Mouse (Mus musculus): Measurements from ENCODE around the gene Zfhx3. TPM values are rescaled to one million over a fixed set of nuclear protein-coding genes. Genes with fewer than 3 reads are reported as not detected.

Gene Zfhx3
- polyA plus RNA-seq, 1 experiment from 2014 or later, result 13.9 TPM

DNA sequence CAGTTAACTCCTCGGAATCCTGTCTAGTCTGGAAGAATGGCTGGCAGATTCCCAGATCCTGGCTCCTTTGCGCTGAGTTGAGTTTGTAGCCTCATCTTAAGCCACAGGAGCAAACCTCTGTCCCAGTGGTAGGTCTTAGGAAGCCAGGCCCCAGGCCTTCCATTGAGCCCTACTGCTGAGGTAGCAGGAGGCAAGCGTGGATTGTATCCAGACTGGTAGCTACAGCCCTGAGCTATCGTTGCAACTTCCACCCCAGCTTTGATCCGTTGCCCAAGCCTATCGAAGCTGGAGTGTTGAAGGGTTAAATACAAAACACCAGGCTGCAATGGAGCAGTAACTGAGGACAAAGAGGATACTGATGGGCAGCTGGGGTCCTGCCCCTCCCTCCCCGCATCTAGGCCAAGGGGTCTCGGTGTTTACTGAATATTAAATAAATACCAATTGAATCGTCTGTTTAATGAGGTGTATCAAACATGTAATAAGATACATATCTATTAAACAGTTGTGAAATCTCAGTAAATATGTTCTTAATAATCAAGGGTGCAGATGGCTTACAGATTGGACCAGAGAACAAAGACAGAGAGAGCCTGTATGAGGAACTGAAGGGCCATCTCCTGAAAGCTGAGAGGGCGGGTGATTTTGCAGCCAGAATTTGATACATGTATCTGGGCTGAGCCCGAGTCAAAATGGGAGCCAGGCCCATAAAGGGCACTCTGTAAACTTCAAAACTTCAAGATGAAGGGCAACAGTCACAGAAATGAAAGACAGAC is 611.5 kb downstream of the Zfhx3 start:
- Histone ChIP-seq H3K4me2 (replicated peaks) (no peak overlapping the region), H3K36me3 (no peaks in the 10 kb centered on the region), H3K9me3 (replicated peaks) (no peaks in the 10 kb centered on the region), H3K27me3 (no peaks in the 10 kb centered on the region), H3K4me1 (peaks cover 27% of the 10 kb centered on the region), H3K4me3 (replicated peaks) (no peak overlapping the region), H3K9ac (no peak overlapping the region), H3K27ac (replicated peaks) (no peak overlapping the region)
- WGBS, result 40% methylated on average over 11 of the region's 11 CpGs
- no peak for ATAC-seq (ENCODE audit: insufficient number of reproducible peaks, low FRiP score, low TSS enrichment, low read depth)

DNA sequence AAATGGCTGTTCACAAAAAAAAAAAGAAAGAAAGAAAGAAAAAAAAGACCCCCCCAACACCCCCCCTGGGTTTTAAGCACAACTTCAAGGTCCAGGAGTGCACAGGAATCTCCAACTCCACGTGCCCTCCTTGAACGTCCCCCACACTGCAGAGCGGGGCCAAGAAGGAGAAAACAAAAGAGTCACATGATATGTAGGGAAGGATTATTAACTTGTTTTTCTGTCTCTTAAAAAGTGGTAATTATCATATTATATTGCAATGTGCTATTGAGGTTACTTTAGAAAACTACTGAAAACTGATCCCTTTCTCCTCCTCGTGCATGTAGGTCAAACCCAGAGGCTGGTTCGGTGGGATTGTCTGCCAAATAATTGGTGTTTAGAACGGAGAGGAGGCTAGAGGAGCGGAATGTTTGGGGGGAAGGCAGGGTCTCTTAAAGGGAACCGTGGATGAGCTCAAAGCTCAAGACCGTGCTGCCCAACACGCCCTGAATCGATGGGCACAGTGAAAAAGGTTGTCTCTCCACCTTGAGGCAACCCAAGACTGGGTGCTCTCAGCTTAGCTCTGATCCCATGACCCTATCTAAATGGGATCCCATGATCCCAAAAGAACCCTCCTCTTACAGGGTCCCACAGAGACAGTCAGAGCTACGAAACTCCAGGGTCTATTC is 612.3 kb downstream of the Zfhx3 start:
- no peak overlapping the region for H3K27ac ChIP-seq (replicated peaks)
- H3K4me1 ChIP-seq, result peaks cover 27% of the 10 kb centered on the region
- H3K9me3 ChIP-seq (replicated peaks), result no peaks in the 10 kb centered on the region
- no peak for ATAC-seq (ENCODE audit: insufficient number of reproducible peaks, low FRiP score, low TSS enrichment, low read depth)
- H3K27me3 ChIP-seq, result no peaks in the 10 kb centered on the region
- H3K36me3 ChIP-seq, result no peaks in the 10 kb centered on the region
- no peak overlapping the region for H3K4me3 ChIP-seq (replicated peaks)
- no peak overlapping the region for H3K9ac ChIP-seq
- no peak overlapping the region for H3K4me2 ChIP-seq (replicated peaks)
- WGBS, result 40% methylated on average over 12 of the region's 12 CpGs

DNA sequence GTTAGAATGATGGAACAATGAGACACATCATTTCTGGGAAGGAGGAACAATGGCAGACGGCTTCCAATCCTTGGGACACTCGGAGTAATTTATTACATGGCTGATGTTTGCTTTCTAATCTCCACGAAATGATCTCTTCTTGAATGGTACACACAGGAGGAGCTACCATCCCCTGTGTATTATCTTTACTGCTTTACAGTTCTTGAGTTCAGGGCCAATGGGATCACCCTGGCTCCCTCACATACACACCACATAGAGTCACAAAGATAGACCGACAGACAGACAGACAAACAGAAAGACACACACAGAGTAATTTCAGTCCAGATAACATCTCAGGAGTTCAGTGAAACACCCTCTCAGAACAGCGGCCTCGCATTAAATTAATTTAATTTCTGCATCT is 621.0 kb downstream of the Zfhx3 start:
- Histone ChIP-seq H3K4me3 (replicated peaks) (no peak overlapping the region), H3K27me3 (no peaks in the 10 kb centered on the region), H3K4me2 (replicated peaks) (no peak overlapping the region), H3K36me3 (no peaks in the 10 kb centered on the region), H3K27ac (replicated peaks) (no peak overlapping the region), H3K4me1 (no peaks in the 10 kb centered on the region), H3K9me3 (replicated peaks) (no peaks in the 10 kb centered on the region), H3K9ac (no peak overlapping the region)
- ATAC-seq (ENCODE audit: insufficient number of reproducible peaks, low FRiP score, low TSS enrichment, low read depth), result no peak
- WGBS, result 85% methylated on average over 6 of the region's 6 CpGs

DNA sequence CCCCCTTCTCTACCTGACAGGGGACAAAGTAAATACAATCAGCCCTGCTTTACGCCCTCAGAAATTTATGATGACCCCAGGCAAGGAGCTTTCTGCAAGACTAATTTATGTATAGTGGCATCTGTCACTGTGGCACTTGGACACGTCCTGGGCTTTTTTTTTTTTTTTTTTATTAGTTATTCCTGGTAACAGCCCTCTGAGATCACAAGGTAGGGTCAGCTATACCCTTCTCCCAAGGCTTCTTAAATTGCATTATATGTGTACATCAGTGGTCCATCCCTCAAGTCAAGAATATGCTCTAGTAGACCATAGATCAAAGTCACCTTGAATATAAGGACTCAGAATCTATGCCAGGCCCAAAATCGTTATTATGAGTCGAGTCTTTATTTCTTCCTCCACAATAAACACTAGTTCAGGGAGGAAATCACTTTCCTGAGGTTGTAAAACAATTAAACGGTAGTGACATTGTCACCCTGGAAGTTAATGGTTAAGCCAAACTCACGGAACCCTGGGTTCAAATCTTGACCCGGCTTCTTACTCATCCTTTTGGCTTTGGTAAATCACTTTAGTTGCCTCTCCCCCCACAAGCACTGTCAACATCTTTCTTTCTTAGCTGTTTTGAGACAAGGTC is 621.6 kb downstream of the Zfhx3 start:
- Histone ChIP-seq H3K36me3 (no peaks in the 10 kb centered on the region), H3K27me3 (no peaks in the 10 kb centered on the region), H3K4me1 (no peaks in the 10 kb centered on the region), H3K4me2 (replicated peaks) (no peak overlapping the region), H3K9me3 (replicated peaks) (no peaks in the 10 kb centered on the region), H3K27ac (replicated peaks) (no peak overlapping the region), H3K9ac (no peak overlapping the region), H3K4me3 (replicated peaks) (no peak overlapping the region)
- no peak for ATAC-seq (ENCODE audit: insufficient number of reproducible peaks, low FRiP score, low TSS enrichment, low read depth)
- 85% methylated on average over 7 of the region's 7 CpGs for WGBS

DNA sequence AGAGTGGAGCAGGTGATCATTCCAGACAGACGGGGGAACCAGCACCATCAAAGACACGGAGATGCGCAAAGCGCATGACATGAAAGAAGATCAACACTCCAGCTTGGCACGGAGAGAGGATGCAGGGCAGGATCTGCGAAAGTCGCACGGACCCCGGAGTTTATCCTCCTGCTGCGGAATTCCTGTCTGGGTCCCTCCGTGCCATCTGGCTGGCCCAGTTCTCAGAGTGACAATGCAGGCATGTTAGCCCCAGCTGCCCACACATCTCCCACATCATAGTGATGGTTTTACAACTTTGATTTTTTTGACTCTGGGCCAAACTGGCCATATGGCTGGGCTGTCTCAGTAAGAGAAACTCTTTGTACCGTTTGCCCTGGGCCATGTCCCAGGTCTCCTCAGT is 623.6 kb downstream of the Zfhx3 start:
- Histone ChIP-seq H3K27ac (replicated peaks) (no peak overlapping the region), H3K9me3 (replicated peaks) (no peaks in the 10 kb centered on the region), H3K36me3 (no peaks in the 10 kb centered on the region), H3K9ac (no peak overlapping the region), H3K4me3 (replicated peaks) (no peak overlapping the region), H3K27me3 (no peaks in the 10 kb centered on the region), H3K4me1 (no peaks in the 10 kb centered on the region), H3K4me2 (replicated peaks) (no peak overlapping the region)
- 66% methylated on average over 12 of the region's 12 CpGs for WGBS
- ATAC-seq (ENCODE audit: insufficient number of reproducible peaks, low FRiP score, low TSS enrichment, low read depth), result no peak

DNA sequence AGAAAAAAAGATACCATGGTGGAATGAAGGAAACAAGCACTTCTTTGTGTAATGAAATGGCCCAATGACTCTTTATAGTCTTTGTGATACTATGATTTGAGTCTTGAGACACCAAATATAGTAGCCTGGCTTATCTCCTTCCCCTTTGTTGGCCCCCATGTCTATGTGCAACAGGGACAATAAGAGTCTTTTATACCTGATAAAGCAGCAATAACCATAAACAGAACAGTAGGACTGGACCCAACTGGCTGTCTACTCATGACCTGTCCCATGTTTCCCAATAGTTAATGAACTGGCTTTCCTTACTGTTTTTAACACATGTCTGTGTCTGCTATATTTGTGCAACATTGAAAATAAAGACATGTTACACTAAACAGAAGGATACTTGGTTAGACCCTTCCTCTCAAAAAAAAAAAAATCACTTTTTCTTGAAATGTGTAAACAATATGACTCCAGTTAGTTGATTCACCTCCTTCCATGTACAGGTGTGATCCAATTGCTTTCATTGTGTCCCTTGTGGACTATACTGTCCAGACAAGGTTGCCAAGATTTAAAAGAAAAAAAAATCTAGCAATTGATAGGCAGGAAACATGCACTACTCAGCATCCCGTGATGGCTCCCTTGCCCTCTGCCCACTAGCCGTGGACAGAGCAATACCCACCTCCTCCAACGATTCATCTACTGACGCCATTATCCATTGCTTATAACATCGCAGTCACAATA is 631.0 kb downstream of the Zfhx3 start:
- peaks cover 10% of the 10 kb centered on the region; the same call in 1 of the 2 replicates for H3K4me1 ChIP-seq
- H3K4me2 ChIP-seq (replicated peaks), result no peak overlapping the region
- H3K27me3 ChIP-seq, result peaks cover 3% of the 10 kb centered on the region; the same call in 1 of the 2 replicates
- no peak overlapping the region for H3K9ac ChIP-seq
- no peaks in the 10 kb centered on the region for H3K9me3 ChIP-seq (replicated peaks)
- H3K27ac ChIP-seq (replicated peaks), result no peak overlapping the region
- ATAC-seq (ENCODE audit: insufficient number of reproducible peaks, low FRiP score, low TSS enrichment, low read depth), result no peak
- H3K4me3 ChIP-seq (replicated peaks), result no peak overlapping the region
- H3K36me3 ChIP-seq, result no peaks in the 10 kb centered on the region
- WGBS, result 90% methylated on average over 5 of the region's 5 CpGs

DNA sequence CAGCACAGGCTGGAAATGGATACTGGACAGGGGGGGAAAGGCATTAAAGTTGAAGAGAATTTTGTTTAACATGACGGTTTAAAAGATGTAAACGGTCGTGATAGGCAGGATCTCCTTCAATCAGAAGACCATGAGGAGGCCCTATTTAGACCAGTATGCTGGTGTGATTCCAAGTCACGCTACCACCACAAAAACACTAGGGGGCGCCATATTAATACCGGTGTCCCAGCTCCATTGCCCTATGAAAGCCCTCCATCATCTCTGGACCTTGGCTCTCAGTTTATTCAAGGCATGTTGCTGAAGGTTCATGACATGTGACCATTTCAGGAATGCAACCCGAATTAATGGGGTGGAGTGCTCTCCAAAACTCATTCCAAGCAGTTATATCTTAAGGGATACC is 631.7 kb downstream of the Zfhx3 start:
- no peak overlapping the region for H3K9ac ChIP-seq
- peaks cover 16% of the 10 kb centered on the region for H3K4me1 ChIP-seq
- ATAC-seq (ENCODE audit: insufficient number of reproducible peaks, low FRiP score, low TSS enrichment, low read depth), result no peak
- no peaks in the 10 kb centered on the region for H3K9me3 ChIP-seq (replicated peaks)
- H3K27ac ChIP-seq (replicated peaks), result no peak overlapping the region
- WGBS, result 38% methylated on average over 7 of the region's 7 CpGs
- peaks cover 3% of the 10 kb centered on the region; the same call in 1 of the 2 replicates for H3K27me3 ChIP-seq
- H3K4me3 ChIP-seq (replicated peaks), result no peak overlapping the region
- no peak overlapping the region for H3K4me2 ChIP-seq (replicated peaks)
- no peaks in the 10 kb centered on the region for H3K36me3 ChIP-seq

DNA sequence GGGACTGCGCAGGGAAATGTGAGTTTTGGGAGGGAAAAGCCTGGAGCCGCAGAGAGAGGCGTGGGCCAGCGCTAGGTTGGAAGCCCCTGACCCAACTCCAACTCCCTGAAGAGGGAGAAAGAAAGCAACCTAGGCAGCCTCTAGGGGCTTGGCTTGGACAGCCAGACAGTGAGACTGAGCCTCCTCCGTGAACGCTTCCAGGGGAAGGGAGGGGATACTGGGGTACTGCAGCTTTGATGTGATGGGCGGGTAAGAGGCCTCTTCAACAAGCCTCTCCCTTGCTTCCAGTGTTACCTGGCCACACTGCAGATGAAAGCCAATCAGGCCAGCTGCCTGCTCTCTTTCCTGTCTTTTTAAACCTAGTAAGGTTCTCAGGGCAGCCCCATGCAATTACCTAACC is 635.1 kb downstream of the Zfhx3 start:
- ATAC-seq (ENCODE audit: insufficient number of reproducible peaks, low FRiP score, low TSS enrichment, low read depth), result no peak

DNA sequence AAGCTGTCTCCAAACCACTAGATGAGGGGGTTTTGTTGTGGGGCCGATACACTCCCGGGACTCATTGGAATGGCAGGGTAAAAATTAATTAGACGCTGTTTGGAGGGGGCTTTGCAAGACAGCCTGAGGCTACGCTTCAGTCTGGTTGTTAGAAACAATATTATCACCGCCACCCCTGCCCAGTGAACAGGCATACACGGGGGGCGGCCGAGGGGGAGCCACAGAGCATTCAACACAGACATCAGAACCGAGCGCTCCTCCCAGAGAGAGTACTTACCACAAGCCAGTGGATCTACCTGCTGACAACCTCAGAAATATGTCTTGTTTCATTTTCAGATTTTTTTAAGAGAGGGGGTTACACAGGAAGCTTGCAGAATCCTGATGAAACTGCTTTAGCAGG is 635.9 kb downstream of the Zfhx3 start:
- Histone ChIP-seq H3K9me3 (replicated peaks) (no peaks in the 10 kb centered on the region), H3K36me3 (no peaks in the 10 kb centered on the region), H3K27ac (replicated peaks) (no peak overlapping the region), H3K4me1 (peaks cover 16% of the 10 kb centered on the region), H3K9ac (no peak overlapping the region), H3K27me3 (peaks cover 3% of the 10 kb centered on the region; the same call in 1 of the 2 replicates), H3K4me2 (replicated peaks) (no peak overlapping the region), H3K4me3 (replicated peaks) (no peak overlapping the region)
- WGBS, result 40% methylated on average over 10 of the region's 10 CpGs
- ATAC-seq (ENCODE audit: insufficient number of reproducible peaks, low FRiP score, low TSS enrichment, low read depth), result no peak

More for the DNA sequence above, 635.1 kb downstream of the Zfhx3 start:
- WGBS, result 48% methylated on average over 7 of the region's 7 CpGs
- Histone ChIP-seq H3K36me3 (no peaks in the 10 kb centered on the region), H3K4me1 (peaks cover 16% of the 10 kb centered on the region), H3K4me2 (replicated peaks) (no peak overlapping the region), H3K9me3 (replicated peaks) (no peaks in the 10 kb centered on the region), H3K27me3 (peaks cover 3% of the 10 kb centered on the region; the same call in 1 of the 2 replicates), H3K9ac (no peak overlapping the region), H3K27ac (replicated peaks) (no peak overlapping the region), H3K4me3 (replicated peaks) (no peak overlapping the region)

DNA sequence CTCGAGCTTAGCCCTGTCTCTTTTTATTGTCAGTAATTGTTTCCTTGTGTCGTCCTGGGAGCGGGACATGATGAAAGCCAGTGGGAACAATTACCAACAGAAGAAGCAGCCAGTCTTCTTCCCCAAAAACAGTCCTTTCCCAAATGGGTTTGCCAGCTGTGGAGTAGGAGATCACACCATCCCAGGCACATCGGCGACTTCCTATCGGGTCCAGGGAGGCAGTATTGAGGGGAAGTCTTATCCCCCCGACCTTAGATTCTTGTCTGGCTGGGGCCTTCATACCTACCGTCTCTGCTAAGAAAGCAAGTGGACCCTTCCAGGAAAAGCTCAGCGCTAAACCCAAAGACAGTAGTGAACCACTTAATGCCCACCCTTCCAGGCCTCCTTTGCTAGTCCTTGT is 637.4 kb downstream of the Zfhx3 start:
- Histone ChIP-seq H3K36me3 (no peaks in the 10 kb centered on the region), H3K27me3 (peaks cover 3% of the 10 kb centered on the region; the same call in 1 of the 2 replicates), H3K9ac (no peak overlapping the region), H3K4me1 (peaks cover 19% of the 10 kb centered on the region), H3K27ac (replicated peaks) (no peak overlapping the region), H3K4me2 (replicated peaks) (no peak overlapping the region), H3K4me3 (replicated peaks) (no peak overlapping the region), H3K9me3 (replicated peaks) (no peaks in the 10 kb centered on the region)
- WGBS, result 31% methylated on average over 9 of the region's 9 CpGs
- ATAC-seq (ENCODE audit: insufficient number of reproducible peaks, low FRiP score, low TSS enrichment, low read depth), result no peak

DNA sequence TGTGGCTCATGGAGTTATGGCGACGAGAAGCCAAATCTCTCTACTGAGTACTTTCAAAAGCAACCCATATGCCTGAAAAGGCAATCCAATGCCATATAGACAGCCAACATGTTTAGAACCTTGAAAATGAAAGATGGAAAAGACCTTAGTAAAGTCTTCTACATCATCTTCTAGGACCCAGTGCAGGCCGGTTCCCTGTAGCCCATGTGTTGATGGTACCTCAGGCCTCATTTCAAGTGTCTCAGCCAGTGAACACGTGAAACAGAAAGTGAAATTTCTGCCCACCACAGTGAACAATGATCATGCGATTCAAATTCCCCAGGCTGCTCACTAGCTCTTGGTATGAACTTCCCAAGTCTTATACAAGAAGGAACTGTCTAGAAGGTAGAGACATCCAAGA is 637.9 kb downstream of the Zfhx3 start:
- peaks cover 3% of the 10 kb centered on the region; the same call in 1 of the 2 replicates for H3K27me3 ChIP-seq
- ATAC-seq (ENCODE audit: insufficient number of reproducible peaks, low FRiP score, low TSS enrichment, low read depth), result no peak
- peaks cover 19% of the 10 kb centered on the region for H3K4me1 ChIP-seq
- WGBS, result 91% methylated on average over 5 of the region's 5 CpGs
- H3K9me3 ChIP-seq (replicated peaks), result no peaks in the 10 kb centered on the region
- H3K4me3 ChIP-seq (replicated peaks), result no peak overlapping the region
- H3K9ac ChIP-seq, result no peak overlapping the region
- no peaks in the 10 kb centered on the region for H3K36me3 ChIP-seq
- H3K4me2 ChIP-seq (replicated peaks), result no peak overlapping the region
- no peak overlapping the region for H3K27ac ChIP-seq (replicated peaks)
